Mouse (Mus musculus) embryonic fibroblast, embryonic 13.5 days (primary cell): Measurements from ENCODE around the gene Myt1l.

Experiments used
- CTCF ChIP-seq: IDR thresholded peaks from 2 replicates; pipeline ENCODE4 v1.5.1; 2011; ENCODE audit warnings: mild to moderate bottlenecking, control low read depth, low read length, moderate library complexity, borderline replicate concordance; ENCODE audit not compliant: insufficient read depth
- POLR2A ChIP-seq: IDR thresholded peaks from 2 replicates; pipeline ENCODE4 v1.6.1; 2011; ENCODE audit warnings: low read depth, mild to moderate bottlenecking, control low read depth, low read length, moderate library complexity

GRCm38 (mm10) chr12:29771791-29772190, 243.6 kb downstream of the Myt1l start:
- TF ChIP-seq POLR2A (no peak), CTCF (no peak)
